Mouse (Mus musculus) midbrain, postnatal 0 days (tissue): ENCODE measurements around the gene Taar7e. TPM values are rescaled to one million over a fixed set of nuclear protein-coding genes. Genes with fewer than 3 reads are reported as not detected.

Experiments
- ATAC-seq: fragments of 200-750 bp; cut with Nextera tagmentation; 2 replicates; pipeline ENCODE4 v1.8.0; 2017; ENCODE audit warnings: moderate number of reproducible peaks, mild to moderate bottlenecking, moderate TSS enrichment, moderate library complexity; ENCODE audit not compliant: low FRiP score
- DNase-seq: peaks from one replicate; pipeline ENCODE4 v3.0.0-alpha.2; 2015; ENCODE audit warnings: low spot score
- H3K27ac ChIP-seq: fragments of 300-500 bp; sonication (generic); 2 replicates; pipeline ENCODE4 v1.5.1; 2014; ENCODE audit warnings: low read depth, mild to moderate bottlenecking, low read length, mixed read lengths
- H3K27me3 ChIP-seq: fragments of 300-500 bp; sonication (generic); 2 replicates; pipeline ENCODE4 v1.6.1; 2014; ENCODE audit warnings: low read length, control low read depth, mixed read lengths; ENCODE audit not compliant: insufficient read depth
- H3K36me3 ChIP-seq: fragments of 300-500 bp; sonication (generic); 2 replicates; pipeline ENCODE4 v1.6.1; 2014; ENCODE audit warnings: low read length, control low read depth, mixed read lengths; ENCODE audit not compliant: insufficient read depth
- H3K4me1 ChIP-seq: fragments of 300-500 bp; sonication (generic); 2 replicates; pipeline ENCODE4 v1.6.1; 2014; ENCODE audit warnings: mild to moderate bottlenecking, control low read depth, antibody characterized with exemption, low read length, mixed read lengths; ENCODE audit not compliant: insufficient read depth
- H3K4me2 ChIP-seq: fragments of 300-500 bp; sonication (generic); 2 replicates; pipeline ENCODE4 v1.6.1; 2014; ENCODE audit warnings: low read depth, mild to moderate bottlenecking, low read length, mixed read lengths; ENCODE audit not compliant: poor library complexity, severe bottlenecking
- H3K4me3 ChIP-seq: fragments of 300-500 bp; sonication (generic); 2 replicates; pipeline ENCODE4 v1.5.1; 2014; ENCODE audit warnings: low read depth, mild to moderate bottlenecking, low read length, moderate library complexity
- H3K9ac ChIP-seq: fragments of 300-500 bp; sonication (generic); replicated peaks from 2 replicates; pipeline ENCODE4 v1.6.1; 2014; ENCODE audit warnings: mild to moderate bottlenecking, low read length, moderate library complexity, mixed read lengths; ENCODE audit not compliant: poor library complexity, severe bottlenecking
- H3K9me3 ChIP-seq: fragments of 300-500 bp; sonication (generic); 2 replicates; pipeline ENCODE4 v1.6.1; 2016; ENCODE audit warnings: low read length, control low read depth
- CTCF ChIP-seq: IDR thresholded peaks from 2 replicates; pipeline ENCODE4 v1.5.1; 2016; ENCODE audit warnings: antibody characterized with exemption, mild to moderate bottlenecking
- WGBS: fragments of 180-500 bp; shearing (Covaris S2); extraction: QIAGEN DNeasy Blood & Tissue Kit; methylation state at CpG from one replicate; pipeline ENCODE4 v1.1.7; 2014; 5-methylcytosine and 5-hydroxymethylcytosine counted together
- polyA plus RNA-seq: library from polyadenylated mRNA; unstranded; fragments of >200 nt; fragmentation: Nextera tagmentation; extraction: Ambion mirVana; gene quantifications from 2 replicates; pipeline ENCODE4 v1.2.1, GENCODE M21; 2015
- total RNA-seq: library from RNA; depleted of rRNA; stranded (reverse); fragments of >200 nt; gene quantifications from 2 replicates; pipeline ENCODE4 v1.2.3, GENCODE M21; 2014; rRNA removed

Taar7e gene
- total and polyA plus RNA-seq, 2 experiments from 2014 or later: not detected

DNA sequence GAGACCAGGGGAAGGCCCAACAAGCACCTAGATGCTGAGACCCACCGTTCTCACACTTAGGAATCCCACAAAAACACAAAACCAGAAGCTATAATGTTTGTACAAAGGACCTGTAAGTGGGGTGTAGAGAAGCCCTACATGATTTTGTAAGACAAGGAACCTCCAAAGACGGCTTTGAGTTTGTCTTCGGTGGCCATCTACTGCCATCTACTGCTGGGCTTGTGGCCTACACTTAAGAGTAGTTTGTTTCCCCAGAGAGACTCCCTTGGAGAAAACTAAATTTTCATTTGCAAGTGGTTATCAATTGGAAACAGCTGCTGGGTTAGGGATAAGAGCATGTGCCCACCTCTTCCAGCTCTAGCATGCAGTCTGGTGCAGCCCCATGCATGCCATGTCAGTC is 42.8 kb downstream of the Taar7e start:
- ATAC-seq (no peak), DNase-seq (peak; percentile 51)
- no peaks in the 10 kb centered on the region for H3K9me3 ChIP-seq
- H3K36me3 ChIP-seq: no peaks in the 10 kb centered on the region
- no peaks in the 10 kb centered on the region for H3K4me1 ChIP-seq
- WGBS: 42% methylated on average over 3 of the region's 3 CpGs
- TF ChIP-seq CTCF: peak; percentile 69
- H3K27me3 ChIP-seq: no peaks in the 10 kb centered on the region
- H3K4me2 ChIP-seq: no peak overlapping the region
- no peak overlapping the region for H3K27ac ChIP-seq
- no peak overlapping the region for H3K9ac ChIP-seq
- H3K4me3 ChIP-seq: no peak overlapping the region

DNA sequence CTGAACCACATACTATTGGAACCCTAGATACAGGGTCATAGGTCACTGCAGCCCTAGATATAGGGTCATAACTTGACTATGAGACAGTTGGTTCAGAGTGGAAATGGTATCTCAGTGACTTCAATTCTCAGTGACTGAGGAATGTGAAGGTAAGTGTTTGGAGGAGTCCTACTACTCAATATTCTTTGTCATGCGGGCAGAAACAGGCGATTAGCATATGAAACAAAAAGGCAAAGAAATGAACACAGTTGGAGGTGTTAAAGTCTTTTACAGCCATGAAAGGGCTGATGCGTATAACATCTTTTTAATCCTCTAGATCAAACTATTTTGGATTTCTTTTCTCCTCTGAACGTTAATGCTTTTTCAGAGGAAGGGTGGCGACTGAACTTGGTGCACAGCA is 48.5 kb downstream of the Taar7e start:
- DNase-seq (no peak), ATAC-seq (no peak)
- TF ChIP-seq CTCF: no peak
- H3K4me1 ChIP-seq: no peaks in the 10 kb centered on the region
- H3K4me2 ChIP-seq: no peak overlapping the region
- WGBS: 37% methylated on average over 5 of the region's 5 CpGs
- no peaks in the 10 kb centered on the region for H3K27me3 ChIP-seq
- no peaks in the 10 kb centered on the region for H3K36me3 ChIP-seq
- H3K4me3 ChIP-seq: no peak overlapping the region
- H3K9ac ChIP-seq: no peak overlapping the region
- no peaks in the 10 kb centered on the region for H3K9me3 ChIP-seq
- H3K27ac ChIP-seq: no peak overlapping the region

DNA sequence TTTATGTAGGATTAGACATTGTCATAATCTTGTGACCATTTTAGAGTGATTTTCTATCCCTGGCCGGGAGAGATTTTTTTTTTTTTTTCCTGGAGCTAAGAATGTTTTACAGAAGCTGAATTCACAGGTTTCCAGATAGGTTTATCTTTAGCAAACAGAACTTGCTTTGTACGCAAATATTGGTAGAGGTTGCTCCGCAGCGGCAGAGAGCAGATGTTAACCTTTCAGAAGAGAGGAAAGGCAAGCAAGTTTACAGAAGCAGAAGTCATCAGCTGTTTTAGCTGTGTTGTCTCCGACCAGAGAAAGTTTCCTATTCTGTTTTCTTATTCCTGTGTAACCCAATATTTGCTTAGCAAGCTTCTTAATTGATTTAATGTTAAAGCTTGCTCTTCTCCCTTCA is 49.1 kb downstream of the Taar7e start:
- H3K27me3 ChIP-seq: no peaks in the 10 kb centered on the region
- H3K4me3 ChIP-seq: no peak overlapping the region
- no peak overlapping the region for H3K4me2 ChIP-seq
- ATAC-seq (no peak), DNase-seq (no peak)
- H3K4me1 ChIP-seq: no peaks in the 10 kb centered on the region
- WGBS: 76% methylated on average over 5 of the region's 5 CpGs
- H3K9ac ChIP-seq: no peak overlapping the region
- H3K9me3 ChIP-seq: no peaks in the 10 kb centered on the region
- TF ChIP-seq CTCF: no peak
- no peaks in the 10 kb centered on the region for H3K36me3 ChIP-seq
- no peak overlapping the region for H3K27ac ChIP-seq

DNA sequence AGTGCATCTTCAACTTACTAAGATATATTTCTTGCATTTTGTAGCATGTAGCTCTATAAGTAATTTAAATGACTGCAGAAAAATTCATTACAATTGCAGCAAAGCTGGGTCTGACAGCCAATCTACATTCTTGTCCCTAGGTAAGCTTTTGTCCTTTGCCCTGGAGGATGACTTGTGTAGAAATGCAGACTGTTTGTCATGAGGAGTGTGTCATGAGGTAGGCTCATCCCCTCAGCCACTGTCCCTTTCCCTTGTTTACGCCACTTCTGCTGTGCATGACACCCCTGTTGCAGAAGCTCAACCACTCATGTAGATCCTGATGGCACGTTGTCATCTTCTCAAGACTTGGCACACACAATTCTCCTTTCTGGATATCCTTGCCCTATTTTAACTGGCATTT is 49.8 kb downstream of the Taar7e start:
- no peak overlapping the region for H3K4me2 ChIP-seq
- no peak overlapping the region for H3K27ac ChIP-seq
- H3K9ac ChIP-seq: no peak overlapping the region
- H3K4me1 ChIP-seq: no peaks in the 10 kb centered on the region
- no peaks in the 10 kb centered on the region for H3K9me3 ChIP-seq
- H3K27me3 ChIP-seq: no peaks in the 10 kb centered on the region
- WGBS: 100% methylated on average over 2 of the region's 2 CpGs
- ATAC-seq (no peak), DNase-seq (no peak)
- H3K4me3 ChIP-seq: no peak overlapping the region
- TF ChIP-seq CTCF: no peak
- no peaks in the 10 kb centered on the region for H3K36me3 ChIP-seq

Other genes with a start within 250 kb of the Taar7e start
- gene Slc18b1, start 240.6 kb upstream of the Taar7e start, total RNA-seq: 12.7 and 13.7 TPM in 2 replicates
- gene Slc18b1, start 240.6 kb upstream of the Taar7e start, polyA plus RNA-seq: 12.4 TPM in 2 replicates
- not detected in 2 replicates for gene Vnn3, start 186.2 kb upstream of the Taar7e start, total RNA-seq
- 0.09 TPM in 1 of 2 replicates, not detected in the other for gene Vnn3, start 186.2 kb upstream of the Taar7e start, polyA plus RNA-seq
- 0.28 TPM in 1 of 2 replicates, not detected in the other for gene Vnn1, start 142.9 kb upstream of the Taar7e start, total RNA-seq
- gene Vnn1, start 142.9 kb upstream of the Taar7e start, polyA plus RNA-seq: 0.67 and 0.83 TPM in 2 replicates
- gene Taar1, start 117.3 kb upstream of the Taar7e start, total RNA-seq: not detected in 2 replicates
- not detected in 2 replicates for gene Taar1, start 117.3 kb upstream of the Taar7e start, polyA plus RNA-seq
- gene Taar2, start 99.0 kb upstream of the Taar7e start, total RNA-seq: not detected in 2 replicates
- not detected in 2 replicates for gene Taar2, start 99.0 kb upstream of the Taar7e start, polyA plus RNA-seq
- gene Taar3, start 88.1 kb upstream of the Taar7e start, total RNA-seq: not detected in 2 replicates
- not detected in 2 replicates for gene Taar3, start 88.1 kb upstream of the Taar7e start, polyA plus RNA-seq
- gene Taar4, start 77.1 kb upstream of the Taar7e start, total RNA-seq: not detected in 2 replicates
- 0.15 TPM in 1 of 2 replicates, not detected in the other for gene Taar4, start 77.1 kb upstream of the Taar7e start, polyA plus RNA-seq
- not detected in 2 replicates for gene Taar5, start 66.9 kb upstream of the Taar7e start, total RNA-seq
- not detected in 2 replicates for gene Taar5, start 66.9 kb upstream of the Taar7e start, polyA plus RNA-seq
- gene Taar6, start 52.0 kb upstream of the Taar7e start, total RNA-seq: not detected in 2 replicates
- not detected in 2 replicates for gene Taar6, start 52.0 kb upstream of the Taar7e start, polyA plus RNA-seq
- not detected in 2 replicates for gene Taar7a, start 44.1 kb upstream of the Taar7e start, total RNA-seq
- not detected in 2 replicates for gene Taar7a, start 44.1 kb upstream of the Taar7e start, polyA plus RNA-seq
- gene Taar7b, start 37.7 kb upstream of the Taar7e start, total RNA-seq: not detected in 2 replicates
- not detected in 2 replicates for gene Taar7b, start 37.7 kb upstream of the Taar7e start, polyA plus RNA-seq
- gene Taar7d, start 10.4 kb upstream of the Taar7e start, total RNA-seq: not detected in 2 replicates
- gene Taar7d, start 10.4 kb upstream of the Taar7e start, polyA plus RNA-seq: not detected in 2 replicates
- gene Taar7f, start 11.9 kb downstream of the Taar7e start, total RNA-seq: not detected in 2 replicates
- gene Taar7f, start 11.9 kb downstream of the Taar7e start, polyA plus RNA-seq: not detected in 2 replicates
- gene Taar8a, start 38.9 kb downstream of the Taar7e start, total RNA-seq: not detected in 2 replicates
- gene Taar8a, start 38.9 kb downstream of the Taar7e start, polyA plus RNA-seq: not detected in 2 replicates
- gene Taar8b, start 54.7 kb downstream of the Taar7e start, total RNA-seq: not detected in 2 replicates
- gene Taar8b, start 54.7 kb downstream of the Taar7e start, polyA plus RNA-seq: not detected in 2 replicates
- not detected in 2 replicates for gene Taar8c, start 64.3 kb downstream of the Taar7e start, total RNA-seq
- not detected in 2 replicates for gene Taar8c, start 64.3 kb downstream of the Taar7e start, polyA plus RNA-seq
- not detected in 2 replicates for gene Taar9, start 71.9 kb downstream of the Taar7e start, total RNA-seq
- gene Taar9, start 71.9 kb downstream of the Taar7e start, polyA plus RNA-seq: not detected in 2 replicates
- gene Stx7, start 111.7 kb downstream of the Taar7e start, total RNA-seq: 144 and 180 TPM in 2 replicates
- gene Stx7, start 111.7 kb downstream of the Taar7e start, polyA plus RNA-seq: 349 and 358 TPM in 2 replicates
- 5.1 and 10.8 TPM in 2 replicates for gene Moxd1, start 185.9 kb downstream of the Taar7e start, total RNA-seq
- gene Moxd1, start 185.9 kb downstream of the Taar7e start, polyA plus RNA-seq: 1.1 and 1.4 TPM in 2 replicates